Mouse (Mus musculus): ENCODE results near the gene Olfr606.
"Not testable (repeated sequence)": the region's sequence is repeated elsewhere in the genome, so short reads cannot be mapped to it uniquely, and the experiment has no call there.

Gene Olfr606

DNA sequence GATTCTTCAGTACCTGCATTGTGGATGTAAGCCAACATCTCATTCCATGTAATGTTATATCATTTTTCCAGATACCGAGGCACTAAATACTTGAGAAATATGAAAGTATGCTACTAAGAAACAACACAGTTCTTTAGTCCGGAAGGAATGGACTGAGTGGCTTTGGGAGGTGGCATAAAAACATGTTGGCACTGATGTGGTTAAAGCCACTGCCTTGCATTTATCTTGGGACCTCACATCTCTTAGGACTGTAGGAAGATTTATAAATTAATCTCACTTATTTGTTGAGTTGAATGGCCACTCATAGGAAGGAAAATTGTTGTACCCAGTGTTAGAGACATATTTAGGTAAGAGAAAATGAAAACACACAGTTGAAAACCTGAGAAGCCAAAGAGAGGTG is at the start of gene Olfr606:
TSS of gene Olfr606 (plus strand) at position 301 of the 400 bp plus-strand sequence.
- DNase-seq (ENCODE audit: low spot score) = no peak

DNA sequence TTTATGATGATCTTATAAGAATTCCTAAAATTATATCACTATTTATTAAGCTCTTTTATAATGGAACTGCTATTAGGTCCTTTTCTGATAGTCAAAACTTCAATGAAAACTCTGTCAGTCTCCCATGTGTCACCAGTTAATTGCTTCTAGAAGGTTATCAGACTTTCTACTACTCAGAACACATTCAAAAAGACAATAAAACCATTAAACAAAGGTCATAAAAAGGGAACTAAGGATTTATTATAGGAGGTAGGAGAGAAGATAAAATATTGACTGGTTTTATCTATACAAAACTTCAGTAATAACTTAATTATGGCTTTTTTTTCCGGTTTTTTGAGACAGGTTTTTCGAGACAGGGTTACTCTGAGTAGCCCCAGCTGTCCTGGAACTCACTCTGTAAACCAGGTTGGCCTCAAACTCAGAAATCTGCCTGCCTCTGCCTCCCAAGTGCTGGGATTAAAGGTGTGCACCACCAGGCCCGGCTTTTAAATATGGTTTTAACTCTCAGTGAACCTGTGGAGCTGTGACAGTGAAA is 42.3 kb upstream of the Olfr606 start:
- not testable (repeated sequence) for DNase-seq (ENCODE audit: low spot score)

DNA sequence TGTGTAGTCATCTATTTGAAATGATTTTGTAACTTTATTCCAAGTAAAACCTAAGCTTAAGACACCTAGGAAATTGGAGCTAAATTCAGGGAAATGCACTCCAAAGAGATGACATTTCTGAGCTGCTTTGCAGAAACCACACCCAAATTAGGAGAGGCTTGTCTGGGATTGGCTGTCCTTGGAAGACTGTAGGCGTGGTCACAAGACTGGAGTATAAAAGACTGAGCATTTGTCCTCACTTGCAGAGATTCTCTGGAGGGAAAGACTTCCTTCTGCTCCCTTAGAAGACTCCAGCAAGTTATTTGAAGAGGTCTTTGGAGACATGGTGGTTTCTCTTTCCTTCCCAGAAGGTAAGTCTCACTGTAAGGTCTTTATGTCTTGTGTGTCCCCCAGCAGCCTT is 34.1 kb upstream of the Olfr606 start, which contains the start of gene Usp17lc:
TSS of gene Usp17lc (plus strand) at position 301 of the 400 bp plus-strand sequence.
- DNase-seq (ENCODE audit: low spot score) = not testable (repeated sequence)

DNA sequence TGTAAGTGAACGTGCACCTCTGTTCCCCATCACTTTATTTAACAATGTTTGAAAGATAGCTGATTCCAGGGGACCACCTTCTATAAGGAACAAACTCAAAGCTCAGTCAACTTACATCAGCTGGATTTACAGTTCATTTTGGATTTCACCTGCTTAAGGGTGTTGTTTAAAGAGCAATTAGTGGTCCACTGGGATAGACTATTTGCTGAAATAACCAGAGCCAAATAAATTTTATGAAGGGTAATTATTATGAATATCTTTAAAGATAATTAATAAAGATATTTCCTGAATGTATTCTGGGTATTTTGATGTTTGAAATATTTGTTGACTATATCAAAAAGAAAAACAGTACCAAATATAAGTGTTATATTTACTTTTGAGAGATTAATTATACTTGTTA is 3.5 kb upstream of the Olfr606 start, which contains the start of gene Olfr605:
TSS of gene Olfr605 (minus strand) at position 101 of the 400 bp plus-strand sequence.
- no peak for DNase-seq (ENCODE audit: low spot score)

DNA sequence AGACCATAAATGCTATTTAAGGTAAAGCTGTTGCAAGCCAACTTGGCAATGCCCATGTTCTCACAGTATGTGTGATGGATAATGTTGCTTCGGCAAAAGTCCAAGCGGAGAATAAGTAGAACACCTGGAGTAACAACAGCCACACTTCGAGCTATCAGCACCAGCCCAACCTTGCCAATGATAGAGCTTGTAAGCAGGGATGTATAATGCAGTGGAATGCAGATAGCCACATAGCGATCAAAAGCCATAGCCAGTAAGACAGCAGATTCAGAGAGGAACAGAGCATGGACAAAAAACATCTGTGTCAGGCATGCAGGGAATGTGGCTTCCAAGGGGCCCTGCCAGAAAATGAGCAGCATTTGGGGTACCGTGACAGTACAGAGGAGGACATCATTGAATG is 11.7 kb downstream of the Olfr606 start:
- no peak for DNase-seq (ENCODE audit: low spot score)

DNA sequence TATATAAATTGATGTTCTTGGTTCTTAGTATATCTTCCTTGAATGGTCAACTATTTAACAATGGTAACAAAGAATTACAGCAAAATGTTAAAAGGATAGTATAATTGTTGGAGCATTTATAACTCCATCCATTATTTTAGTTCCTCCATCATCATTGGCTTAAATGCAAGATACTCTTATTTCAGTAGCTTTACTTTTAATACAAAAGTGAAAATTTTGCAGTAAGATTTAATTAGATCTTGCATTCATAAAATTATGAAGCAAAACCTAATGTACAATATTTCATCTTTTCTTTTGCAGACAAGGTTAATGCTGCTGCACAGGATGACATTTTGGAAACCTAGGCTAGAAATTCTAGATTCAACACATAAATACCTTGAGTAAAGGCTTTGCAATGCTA is 20.7 kb downstream of the Olfr606 start, which contains the start of gene Olfr608:
TSS of gene Olfr608 (plus strand) at position 301 of the 400 bp plus-strand sequence.
- DNase-seq (ENCODE audit: low spot score) = no peak

DNA sequence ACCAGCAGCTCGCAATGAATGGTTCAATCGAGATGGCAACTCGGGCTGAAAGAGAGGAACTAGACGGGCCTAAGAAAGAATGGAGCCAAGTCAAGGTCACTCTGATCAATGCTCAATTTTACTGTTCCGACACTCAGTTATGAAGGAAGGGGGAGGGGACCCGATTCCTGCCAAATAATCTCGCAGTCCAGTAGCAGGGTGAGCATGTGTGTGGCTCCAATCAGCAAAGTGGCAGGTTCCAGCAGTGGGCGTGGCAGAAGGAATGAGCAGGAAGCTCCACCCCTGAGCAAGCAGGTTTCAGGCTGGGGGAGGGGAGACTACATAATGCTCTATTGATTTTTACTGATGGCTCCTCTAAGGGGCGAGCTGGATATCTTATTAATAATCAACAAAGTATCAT is 28.3 kb downstream of the Olfr606 start:
- not testable (repeated sequence) for DNase-seq (ENCODE audit: low spot score)

DNA sequence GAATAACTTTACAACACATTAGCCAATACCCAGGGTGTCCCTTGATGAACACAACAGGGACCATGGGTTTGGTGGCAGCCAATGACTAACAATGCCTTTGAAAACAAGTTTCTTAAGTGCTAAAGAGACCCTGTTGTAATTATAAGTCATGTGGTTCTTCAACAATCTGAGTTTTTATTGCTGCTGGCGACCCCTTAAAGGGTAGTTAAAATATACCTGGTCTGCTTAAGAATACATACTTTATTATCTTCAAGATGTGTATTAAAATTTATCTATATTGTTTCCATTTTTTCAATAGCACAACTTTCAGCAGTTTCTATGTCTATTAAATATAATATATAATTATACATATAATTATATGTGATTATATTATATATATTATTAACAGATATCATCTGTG is 49.1 kb downstream of the Olfr606 start, which contains the start of gene Olfr609:
TSS of gene Olfr609 (minus strand) at position 101 of the 400 bp plus-strand sequence.
- DNase-seq (ENCODE audit: low spot score) = no peak
